Mouse (Mus musculus): ENCODE data around the gene Gucy1b1. TPM values are rescaled to one million over a fixed set of nuclear protein-coding genes. Genes with fewer than 3 reads are reported as not detected.

The Gucy1b1 gene
- polyA plus RNA-seq (2015; fragmentation: Nextera tagmentation; extraction: Ambion mirVana) = 76.5 and 79.2 TPM in 2 replicates

- 1% methylated on average over 25 of the region's 25 CpGs for WGBS
Measured at GRCm38 (mm10) chr3:82074201-82074851, at the start of gene Gucy1b1. TSS of gene Gucy1b1 (minus strand) at chr3:82074689.

GRCm38 (mm10) chr3:82118916-82119315, 44.4 kb upstream of the Gucy1b1 start:
- 91% methylated on average over 1 of the region's 1 CpGs for WGBS
- ATAC-seq (ENCODE audit: borderline replicate concordance, extremely low read depth, low FRiP score, low TSS enrichment) = no peak

More at GRCm38 (mm10) chr3:82074201-82074851, at the start of gene Gucy1b1:
- Histone ChIP-seq H3K27ac (peak within 1 kb of the TSS; percentile 89), H3K4me2 (peak within 1 kb of the TSS; percentile 88), H3K4me1 (peaks cover 9% of the 10 kb centered on the region; the same call in 1 of the 2 replicates), H3K4me3 (peak within 1 kb of the TSS; percentile 60), H3K27me3 (no peaks in the 10 kb centered on the region), H3K9me3 (no peaks in the 10 kb centered on the region), H3K36me3 (no peaks in the 10 kb centered on the region), H3K9ac (peak within 1 kb of the TSS; percentile 64)
- peak; percentile 98 for ATAC-seq (ENCODE audit: borderline replicate concordance, extremely low read depth, low FRiP score, low TSS enrichment)

GRCm38 (mm10) chr3:82112439-82112838, 38.0 kb upstream of the Gucy1b1 start:
- H3K27ac ChIP-seq = peak overlapping the region; percentile 88
- WGBS = 21% methylated on average over 2 of the region's 2 CpGs
- no peak overlapping the region for H3K4me3 ChIP-seq
- ATAC-seq (ENCODE audit: borderline replicate concordance, extremely low read depth, low FRiP score, low TSS enrichment) = peak; percentile 95
- peaks cover 6% of the 10 kb centered on the region; the same call in 1 of the 2 replicates for H3K36me3 ChIP-seq
- H3K4me2 ChIP-seq = 0 out of 2 replicates have a peak overlapping the region, but pooled peaks have one; percentile 13
- H3K27me3 ChIP-seq = no peaks in the 10 kb centered on the region
- no peaks in the 10 kb centered on the region for H3K9me3 ChIP-seq
- H3K9ac ChIP-seq = no peak overlapping the region
- peaks cover 17% of the 10 kb centered on the region for H3K4me1 ChIP-seq

More at GRCm38 (mm10) chr3:82118916-82119315, 44.4 kb upstream of the Gucy1b1 start:
- Histone ChIP-seq H3K27ac (no peak overlapping the region), H3K4me3 (no peak overlapping the region), H3K27me3 (no peaks in the 10 kb centered on the region), H3K4me2 (no peak overlapping the region), H3K4me1 (no peaks in the 10 kb centered on the region), H3K36me3 (peaks cover 5% of the 10 kb centered on the region; the same call in 1 of the 2 replicates), H3K9ac (no peak overlapping the region), H3K9me3 (no peaks in the 10 kb centered on the region)

- H3K27ac ChIP-seq = peak overlapping the region; percentile 88
- no peaks in the 10 kb centered on the region for H3K9me3 ChIP-seq
- 41% methylated on average over 3 of the region's 3 CpGs for WGBS
- peaks cover 17% of the 10 kb centered on the region for H3K4me1 ChIP-seq
- H3K36me3 ChIP-seq = peaks cover 6% of the 10 kb centered on the region; the same call in 1 of the 2 replicates
- no peak overlapping the region for H3K9ac ChIP-seq
- H3K4me2 ChIP-seq = 0 out of 2 replicates have a peak overlapping the region, but pooled peaks have one; percentile 13
- ATAC-seq (ENCODE audit: borderline replicate concordance, extremely low read depth, low FRiP score, low TSS enrichment) = peak; percentile 91
- no peak overlapping the region for H3K4me3 ChIP-seq
- no peaks in the 10 kb centered on the region for H3K27me3 ChIP-seq
Measured at GRCm38 (mm10) chr3:82111986-82112385, 37.5 kb upstream of the Gucy1b1 start.

GRCm38 (mm10) chr3:82108951-82109350, 34.5 kb upstream of the Gucy1b1 start:
- Histone ChIP-seq H3K27me3 (no peaks in the 10 kb centered on the region), H3K9ac (no peak overlapping the region), H3K27ac (no peak overlapping the region; the same call in 1 of the 2 replicates), H3K4me3 (no peak overlapping the region), H3K4me2 (no peak overlapping the region), H3K9me3 (no peaks in the 10 kb centered on the region), H3K4me1 (peaks cover 28% of the 10 kb centered on the region), H3K36me3 (peaks cover 6% of the 10 kb centered on the region; the same call in 1 of the 2 replicates)
- no peak for ATAC-seq (ENCODE audit: borderline replicate concordance, extremely low read depth, low FRiP score, low TSS enrichment)
- 85% methylated on average over 15 of the region's 15 CpGs for WGBS

- Histone ChIP-seq H3K4me2 (no peak overlapping the region), H3K4me1 (0 out of 2 replicates have a peak, but pooled peaks cover 11% of the 10 kb centered on the region), H3K27me3 (no peaks in the 10 kb centered on the region), H3K9ac (no peak overlapping the region), H3K9me3 (no peaks in the 10 kb centered on the region), H3K27ac (no peak overlapping the region), H3K4me3 (no peak overlapping the region), H3K36me3 (peaks cover 14% of the 10 kb centered on the region; the same call in 1 of the 2 replicates)
- WGBS = 46% methylated on average over 6 of the region's 6 CpGs
- no peak for ATAC-seq (ENCODE audit: borderline replicate concordance, extremely low read depth, low FRiP score, low TSS enrichment)
Measured at GRCm38 (mm10) chr3:82104229-82104628, 29.7 kb upstream of the Gucy1b1 start.

- H3K4me2 ChIP-seq = no peak overlapping the region
- ATAC-seq (ENCODE audit: borderline replicate concordance, extremely low read depth, low FRiP score, low TSS enrichment) = no peak
- H3K36me3 ChIP-seq = peaks cover 20% of the 10 kb centered on the region; the same call in 1 of the 2 replicates
- H3K9ac ChIP-seq = no peak overlapping the region
- no peak overlapping the region for H3K4me3 ChIP-seq
- no peaks in the 10 kb centered on the region for H3K27me3 ChIP-seq
- no peak overlapping the region for H3K27ac ChIP-seq
- 71% methylated on average over 6 of the region's 6 CpGs for WGBS
- H3K4me1 ChIP-seq = 0 out of 2 replicates have a peak, but pooled peaks cover 1% of the 10 kb centered on the region
- H3K9me3 ChIP-seq = no peaks in the 10 kb centered on the region
Measured at GRCm38 (mm10) chr3:82099127-82099526, 24.6 kb upstream of the Gucy1b1 start.

GRCm38 (mm10) chr3:82096801-82097200, 22.3 kb upstream of the Gucy1b1 start:
- Histone ChIP-seq H3K9me3 (no peaks in the 10 kb centered on the region), H3K9ac (no peak overlapping the region), H3K27me3 (no peaks in the 10 kb centered on the region), H3K4me2 (no peak overlapping the region), H3K4me1 (no peaks in the 10 kb centered on the region), H3K27ac (no peak overlapping the region), H3K4me3 (no peak overlapping the region), H3K36me3 (peaks cover 18% of the 10 kb centered on the region; the same call in 1 of the 2 replicates)
- 74% methylated on average over 2 of the region's 2 CpGs for WGBS
- no peak for ATAC-seq (ENCODE audit: borderline replicate concordance, extremely low read depth, low FRiP score, low TSS enrichment)

GRCm38 (mm10) chr3:82073741-82074181, 728 bp downstream of the Gucy1b1 start:
- H3K9me3 ChIP-seq = no peaks in the 10 kb centered on the region
- peak overlapping the region; percentile 89 for H3K27ac ChIP-seq
- H3K36me3 ChIP-seq = no peaks in the 10 kb centered on the region
- peaks cover 9% of the 10 kb centered on the region; the same call in 1 of the 2 replicates for H3K4me1 ChIP-seq
- WGBS = under 1% methylated on average over 33 of the region's 34 CpGs
- H3K4me2 ChIP-seq = peak overlapping the region; percentile 88
- peak overlapping the region; percentile 60 for H3K4me3 ChIP-seq
- H3K27me3 ChIP-seq = no peaks in the 10 kb centered on the region
- ATAC-seq (ENCODE audit: borderline replicate concordance, extremely low read depth, low FRiP score, low TSS enrichment) = peak; percentile 63
- peak overlapping the region; percentile 64 for H3K9ac ChIP-seq

GRCm38 (mm10) chr3:82067830-82068229, 6.7 kb downstream of the Gucy1b1 start:
- Histone ChIP-seq H3K27me3 (no peaks in the 10 kb centered on the region), H3K36me3 (no peaks in the 10 kb centered on the region), H3K27ac (no peak overlapping the region), H3K9ac (no peak overlapping the region), H3K4me3 (no peak overlapping the region), H3K9me3 (no peaks in the 10 kb centered on the region), H3K4me1 (peaks cover 20% of the 10 kb centered on the region), H3K4me2 (no peak overlapping the region)
- 68% methylated on average over 5 of the region's 5 CpGs for WGBS
- ATAC-seq (ENCODE audit: borderline replicate concordance, extremely low read depth, low FRiP score, low TSS enrichment) = no peak

- no peaks in the 10 kb centered on the region for H3K9me3 ChIP-seq
- WGBS = 22% methylated on average over 9 of the region's 9 CpGs
- H3K27me3 ChIP-seq = no peaks in the 10 kb centered on the region
- no peak overlapping the region for H3K4me2 ChIP-seq
- H3K36me3 ChIP-seq = peaks cover 3% of the 10 kb centered on the region; the same call in 1 of the 2 replicates
- ATAC-seq (ENCODE audit: borderline replicate concordance, extremely low read depth, low FRiP score, low TSS enrichment) = no peak
- H3K9ac ChIP-seq = no peak overlapping the region
- H3K4me1 ChIP-seq = peaks cover 42% of the 10 kb centered on the region
- H3K4me3 ChIP-seq = no peak overlapping the region
- peak overlapping the region; percentile 3; the same call in 1 of the 2 replicates for H3K27ac ChIP-seq
Measured at GRCm38 (mm10) chr3:82061402-82062180, 12.9 kb downstream of the Gucy1b1 start.
